Mouse (Mus musculus): ENCODE results near the gene Prm2.
A peak's percentile ranks its signal among the peaks of the same experiment; 100 is the strongest.
"Not testable (repeated sequence)": the region's sequence is repeated elsewhere in the genome, so short reads cannot be mapped to it uniquely, and the experiment has no call there.

The Prm2 gene

GRCm38 (mm10) chr16:10812865-10813371 is 17.0 kb upstream of the Prm2 start, which contains the start of gene Gm11172:
Gene Gm11172, plus strand, starts transcription at chr16:10812915.
- DNase-seq (ENCODE audit: low spot score) = no peak

GRCm38 (mm10) chr16:10810376-10810775 is 14.4 kb upstream of the Prm2 start:
- DNase-seq (ENCODE audit: low spot score) = no peak

DNA sequence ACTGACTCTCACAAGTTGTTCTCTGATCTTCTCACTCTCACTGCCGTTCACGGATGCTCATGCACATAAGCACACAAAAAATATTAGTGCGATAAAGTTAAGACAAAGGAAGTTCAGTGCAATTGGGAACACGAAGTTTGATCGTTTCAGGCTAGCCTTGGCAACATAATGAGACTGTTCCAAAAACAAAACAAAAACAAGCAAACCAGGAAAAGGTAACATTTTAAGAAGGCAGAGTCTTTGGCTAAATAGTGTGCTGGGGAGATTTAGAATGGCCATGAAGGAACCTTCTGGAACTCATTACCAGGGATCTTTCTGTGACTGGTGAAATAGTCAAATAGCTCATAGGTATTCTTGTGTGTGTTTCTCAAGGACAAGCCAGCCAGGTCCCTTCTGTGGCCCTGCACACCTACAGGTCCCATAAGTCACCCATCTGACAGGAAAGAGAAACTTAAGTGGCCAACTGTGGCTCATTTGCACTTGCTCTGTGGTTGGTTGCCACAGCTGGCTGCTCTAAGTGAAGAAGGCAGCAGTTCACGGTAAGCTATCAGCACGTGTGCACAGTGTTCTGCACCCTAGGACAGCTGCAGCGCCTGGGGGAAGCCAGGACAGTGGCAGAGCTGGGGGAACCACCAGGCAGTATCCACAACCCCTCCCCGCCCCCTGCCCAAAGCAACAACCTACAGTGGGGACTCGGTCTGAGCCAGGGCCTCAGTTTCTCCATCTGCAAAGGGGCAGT is 10.0 kb upstream of the Prm2 start, which contains the start of gene Prm1:
Gene Prm1 (minus strand): TSS at position 51 of the 739 bp plus-strand sequence.
- no peak for DNase-seq (ENCODE audit: low spot score)

DNA sequence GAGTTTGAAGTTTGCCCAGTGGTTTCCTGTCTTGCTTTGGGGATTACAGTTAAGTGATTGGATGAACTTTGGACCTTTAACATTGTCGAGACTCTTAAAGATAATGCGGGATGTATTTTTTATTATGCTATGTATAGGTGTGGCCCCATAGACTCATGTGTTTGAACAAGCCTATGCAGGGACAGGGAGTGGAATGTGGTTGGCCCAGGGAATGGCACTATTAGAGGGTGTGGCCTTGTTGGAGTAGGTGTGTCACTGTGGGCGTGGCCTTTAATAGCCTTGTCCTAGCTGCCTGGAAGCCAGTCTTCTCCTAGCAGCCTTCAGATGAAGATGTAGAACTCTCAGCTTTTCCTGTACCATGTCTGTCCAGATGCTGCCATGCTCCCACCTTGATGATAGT is 6.5 kb upstream of the Prm2 start:
- DNase-seq (ENCODE audit: low spot score) = not testable (repeated sequence)

DNA sequence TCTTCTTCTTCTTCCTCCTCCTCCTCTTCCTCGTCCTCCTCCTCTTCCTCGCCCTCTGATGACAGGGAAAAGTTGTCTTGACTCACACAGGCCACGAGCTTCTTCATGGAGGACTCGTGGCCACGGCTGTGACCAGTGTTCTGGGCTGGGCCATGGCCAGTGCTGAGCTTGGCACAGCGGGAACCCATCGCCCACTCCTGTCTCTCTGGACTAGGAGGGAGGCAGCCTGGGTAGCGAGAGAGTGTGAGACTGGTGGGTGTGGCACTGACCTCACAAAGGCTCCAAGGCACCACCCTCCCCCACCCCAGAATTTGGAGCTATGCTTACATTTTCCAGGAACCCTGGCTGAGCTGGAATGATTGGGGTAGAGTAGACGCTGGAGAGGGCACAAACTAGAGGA is 5.2 kb downstream of the Prm2 start, which contains the start of gene Prm3:
Gene Prm3 (minus strand): TSS at position 213 of the 400 bp plus-strand sequence.
- no peak for DNase-seq (ENCODE audit: low spot score)

- DNase-seq (ENCODE audit: low spot score) = no peak
Observed at GRCm38 (mm10) chr16:10788866-10789265, 7.1 kb downstream of the Prm2 start.

GRCm38 (mm10) chr16:10788271-10788670 is 7.7 kb downstream of the Prm2 start, which contains the start of gene Tnp2:
Gene Tnp2, minus strand, starts transcription at chr16:10788660.
- DNase-seq (ENCODE audit: low spot score) = no peak

GRCm38 (mm10) chr16:10787548-10788058 is 8.3 kb downstream of the Prm2 start:
- no peak for DNase-seq (ENCODE audit: low spot score)

GRCm38 (mm10) chr16:10786782-10787547 is 9.0 kb downstream of the Prm2 start:
- DNase-seq (ENCODE audit: low spot score) = no peak

GRCm38 (mm10) chr16:10786288-10786687 is 9.6 kb downstream of the Prm2 start:
- peak; percentile 61 for DNase-seq (ENCODE audit: low spot score)

DNA sequence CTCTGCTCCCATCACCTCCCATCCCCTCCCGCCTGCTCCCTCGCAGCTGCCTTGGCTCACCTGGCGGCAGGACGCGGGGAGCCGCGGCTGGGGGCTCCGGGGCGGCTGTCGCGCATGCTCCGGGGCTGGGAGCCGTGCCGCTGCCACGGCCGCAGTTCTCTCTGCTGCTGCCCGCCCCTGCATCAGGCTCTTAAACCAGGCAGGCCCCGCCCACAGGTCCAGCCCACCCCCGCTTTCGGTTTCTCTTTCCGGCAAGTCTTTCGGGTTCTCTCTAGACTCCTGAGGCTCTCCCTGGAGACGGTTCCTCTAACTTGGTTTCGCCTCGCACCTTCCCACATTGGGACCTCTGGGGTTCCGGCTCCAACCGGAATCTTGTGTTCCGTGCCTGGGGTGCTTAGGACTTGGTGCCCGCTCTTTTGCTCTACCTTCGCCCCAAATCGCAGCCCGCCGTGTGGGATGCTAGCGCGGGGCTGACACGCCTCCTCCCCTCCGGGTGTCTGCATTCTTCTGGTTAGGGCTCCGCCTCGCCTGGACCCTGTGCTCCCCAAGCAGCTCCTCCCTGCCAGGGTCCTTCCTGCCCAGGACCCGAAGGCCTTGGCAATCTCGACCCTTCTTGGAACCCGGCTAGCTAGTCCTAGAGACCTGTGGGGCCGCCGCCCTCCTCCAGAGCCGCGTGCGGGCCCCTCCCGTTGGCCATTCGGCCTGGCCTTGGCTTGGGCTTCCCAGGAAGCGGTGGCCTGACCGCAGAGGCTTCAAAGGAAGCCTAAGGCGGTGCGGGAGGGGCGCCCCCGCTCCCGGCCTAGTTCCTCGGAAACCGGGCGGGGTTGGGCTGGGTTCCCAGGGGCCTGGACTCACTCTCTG is 10.3 kb downstream of the Prm2 start, which contains the start of gene Socs1:
Gene Socs1 (minus strand): TSS at position 166 of the 861 bp plus-strand sequence.
- DNase-seq (ENCODE audit: low spot score) = no peak

DNA sequence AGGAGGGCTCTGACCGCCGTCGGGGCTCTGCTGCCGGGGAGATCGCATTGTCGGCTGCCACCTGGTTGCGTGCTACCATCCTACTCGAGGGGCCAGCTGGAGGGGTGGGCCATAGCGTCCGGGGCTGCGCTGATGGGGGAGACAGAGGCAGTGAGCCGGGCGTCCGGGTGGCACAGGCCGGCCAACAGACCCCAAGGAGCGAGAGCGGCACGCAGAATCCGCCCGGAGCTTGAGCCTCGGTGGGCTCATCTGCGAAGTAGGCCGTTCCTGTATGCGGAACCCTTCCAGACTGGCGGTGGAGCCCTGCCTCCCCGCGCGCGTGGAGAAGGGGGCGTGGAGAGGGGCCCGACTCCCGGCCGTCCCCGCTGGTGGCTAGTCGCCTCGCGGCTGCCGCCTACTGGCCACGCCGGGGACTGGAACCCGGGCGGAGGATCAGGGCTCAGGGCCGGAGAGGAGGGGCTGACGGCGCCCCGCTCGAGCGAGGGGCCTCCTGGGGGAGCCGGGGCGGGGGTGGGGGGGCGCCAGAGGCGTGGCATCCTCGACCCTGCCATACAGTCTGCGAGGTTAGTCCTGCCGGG is 11.1 kb downstream of the Prm2 start:
- peak; percentile 46 for DNase-seq (ENCODE audit: low spot score)

DNA sequence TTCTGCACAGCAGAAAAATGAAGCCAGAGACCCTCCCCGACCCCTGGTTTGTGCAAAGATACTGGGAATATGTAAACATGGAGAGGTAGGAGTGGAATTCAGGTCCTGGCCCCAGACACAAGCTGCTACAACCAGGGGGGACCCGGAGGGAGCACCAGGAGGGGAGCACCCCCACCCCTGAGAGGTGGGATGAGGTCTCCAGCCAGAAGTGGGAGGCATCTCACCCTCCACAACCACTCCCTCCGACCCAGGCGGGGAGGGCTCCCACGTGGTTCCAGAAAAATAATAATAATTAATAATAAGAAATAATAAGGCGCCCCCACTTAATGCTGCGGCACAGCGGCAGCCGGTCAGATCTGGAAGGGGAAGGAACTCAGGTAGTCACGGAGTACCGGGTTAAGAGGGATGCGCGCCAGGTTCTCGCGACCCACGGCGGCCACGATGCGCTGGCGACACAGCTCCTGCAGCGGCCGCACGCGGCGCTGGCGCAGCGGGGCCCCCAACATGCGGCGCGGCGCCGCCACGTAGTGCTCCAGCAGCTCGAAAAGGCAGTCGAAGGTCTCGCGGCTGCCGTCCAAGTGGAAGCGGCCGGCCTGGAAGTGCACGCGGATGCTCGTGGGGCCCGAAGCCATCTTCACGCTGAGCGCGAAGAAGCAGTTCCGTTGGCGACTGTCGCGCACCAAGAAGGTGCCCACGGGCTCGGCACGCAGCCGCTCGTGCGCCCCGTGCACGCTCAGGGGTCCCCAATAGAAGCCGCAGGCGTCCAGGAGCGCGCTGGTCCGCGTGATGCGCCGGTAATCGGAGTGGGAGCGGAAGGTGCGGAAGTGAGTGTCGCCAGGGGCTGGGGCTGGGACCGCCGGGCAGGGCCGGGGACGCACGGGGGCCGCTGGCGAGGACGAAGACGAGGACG is 11.8 kb downstream of the Prm2 start:
- DNase-seq (ENCODE audit: low spot score) = no peak

- no peak for DNase-seq (ENCODE audit: low spot score)
Observed at GRCm38 (mm10) chr16:10783451-10783850, 12.5 kb downstream of the Prm2 start.

GRCm38 (mm10) chr16:10783152-10783434 is 12.8 kb downstream of the Prm2 start:
- no peak for DNase-seq (ENCODE audit: low spot score)

- DNase-seq (ENCODE audit: low spot score) = no peak
Observed at GRCm38 (mm10) chr16:10782377-10783151, 13.4 kb downstream of the Prm2 start.

DNA sequence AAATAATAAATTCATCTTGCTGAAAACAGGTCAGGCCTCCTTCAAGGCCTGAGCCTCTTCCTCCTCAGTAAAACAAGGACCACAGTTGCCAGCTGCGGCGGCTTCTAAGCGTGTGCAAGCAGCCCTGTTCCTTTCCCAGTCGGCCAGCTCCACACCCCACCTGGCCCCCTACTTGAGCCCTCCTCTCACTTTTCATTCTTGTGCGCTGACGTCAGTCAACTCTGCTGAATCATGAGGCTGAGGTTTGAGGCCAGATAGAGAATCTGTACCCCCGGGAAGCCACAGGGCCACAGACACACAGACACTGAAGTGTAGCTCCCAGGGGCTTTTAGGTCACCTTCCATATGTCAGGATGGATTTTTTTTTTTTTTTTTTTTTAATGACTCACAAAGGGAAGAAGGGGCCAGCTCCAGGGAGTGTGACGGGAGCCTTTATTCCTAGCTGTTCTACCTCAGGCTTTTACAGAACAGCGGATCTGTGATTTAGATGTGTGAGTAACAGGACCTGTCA is 14.0 kb downstream of the Prm2 start:
- no peak for DNase-seq (ENCODE audit: low spot score)

GRCm38 (mm10) chr16:10780631-10781120 is 15.3 kb downstream of the Prm2 start:
- DNase-seq (ENCODE audit: low spot score) = no peak

GRCm38 (mm10) chr16:10777579-10778160 is 18.3 kb downstream of the Prm2 start:
- DNase-seq (ENCODE audit: low spot score) = no peak
